Mouse (Mus musculus): ENCODE data around the gene Man2a1.

GRCm38 (mm10) chr17:64629486-64629885 is 28.9 kb downstream of the Man2a1 start:
- TF ChIP-seq CTCF (IDR thresholded peaks at IDR 0.05; ENCODE audit: control insufficient read depth, insufficient read depth, insufficient replicate concordance, low read depth, low read length) (no peak), POLR2A (IDR thresholded peaks at IDR 0.05; ENCODE audit: control insufficient read depth, low read depth, low read length) (no peak)

Measured in testis, adult 2 months (tissue).